Mouse (Mus musculus): ENCODE results near the gene Fbxl18.

- no peak for TF ChIP-seq POU5F1 (IDR thresholded peaks at IDR 0.05; ENCODE audit: borderline replicate concordance, low read length)
- no peak for TF ChIP-seq CTCF (conservative IDR thresholded peaks at IDR 0.05; ENCODE audit: low read length)
- TF ChIP-seq NANOG (IDR thresholded peaks at IDR 0.05; ENCODE audit: borderline replicate concordance, low read length) = no peak
Observed at GRCm38 (mm10) chr5:142874791-142875512, 20.3 kb downstream of the Fbxl18 start.
